Comparison of ENCODE assay signal across 25 mouse cellular contexts in the genomic region with DNA sequence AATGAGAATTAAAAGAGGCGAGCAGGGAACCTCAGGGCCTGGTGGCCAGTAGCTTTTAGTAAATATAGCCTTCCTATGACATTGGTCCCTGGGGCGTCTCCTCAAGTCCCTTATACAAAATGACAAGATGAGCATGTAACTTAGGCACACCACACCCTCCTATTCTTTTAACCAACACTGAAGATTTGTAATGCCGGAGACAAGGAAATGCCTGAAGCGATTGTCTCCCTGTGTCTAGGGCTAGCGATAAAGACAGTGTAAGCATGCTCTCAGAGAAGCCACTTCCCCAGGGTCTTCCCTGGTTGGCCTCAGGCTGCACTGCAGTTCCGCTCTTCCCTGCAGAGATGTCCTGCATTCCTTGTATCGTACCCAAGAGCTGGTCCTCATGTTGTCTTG. TPM values are rescaled to one million over a fixed set of nuclear protein-coding genes. Genes with fewer than 3 reads are reported as not detected.
DNase-seq lines count a peak whose midpoint lies in the region; ATAC-seq lines count a peak whose summit lies in the region.
"Had no signal": no experiment of that assay in that cellular context is flagged by ENCODE, and none has a peak within 500 bp of the region (broad histone marks: within the 10 kb centered on the region; RNA-seq: fewer than 3 reads in every experiment).

No protein-coding gene starts in this region.

- H3K4me3 ChIP-seq in heart, embryonic 13.5 days = no peak overlapping the region
- H3K4me3 ChIP-seq in kidney, embryonic 15.5 days (replicated peaks) = no peak overlapping the region
- no peak overlapping the region for H3K4me3 ChIP-seq in lung, embryonic 16.5 days (ENCODE audit: low read length)
- H3K4me3 ChIP-seq in stomach, embryonic 15.5 days (replicated peaks) = no peak overlapping the region
- no peak overlapping the region for H3K4me3 ChIP-seq in hindbrain, embryonic 13.5 days
- H3K4me3 ChIP-seq in midbrain, embryonic 10.5 days = no peak overlapping the region
- H3K4me3 ChIP-seq: embryonic facial prominence, embryonic 15.5 days; hindbrain, embryonic 12.5 days; liver, embryonic 12.5 days; midbrain, embryonic 12.5 days; neural tube, embryonic 12.5 days had no signal

- no peak overlapping the region for H3K9ac ChIP-seq in heart, embryonic 13.5 days
- no peak overlapping the region for H3K9ac ChIP-seq in kidney, embryonic 15.5 days
- H3K9ac ChIP-seq in lung, embryonic 16.5 days (ENCODE audit: low read length) = no peak overlapping the region
- no peak overlapping the region for H3K9ac ChIP-seq in stomach, embryonic 15.5 days
- no peak overlapping the region for H3K9ac ChIP-seq in hindbrain, embryonic 13.5 days
- H3K9ac ChIP-seq: embryonic facial prominence, embryonic 15.5 days; hindbrain, embryonic 12.5 days; liver, embryonic 12.5 days; midbrain, embryonic 12.5 days; neural tube, embryonic 12.5 days had no signal

- H3K27ac ChIP-seq in heart, embryonic 13.5 days (replicated peaks) = peak overlapping the region; percentile 55; the same call in 1 of the 2 replicates
- peak overlapping the region; percentile 70 for H3K27ac ChIP-seq in kidney, embryonic 15.5 days
- peak overlapping the region; percentile 92 for H3K27ac ChIP-seq in lung, embryonic 16.5 days (ENCODE audit: low read length)
- peak overlapping the region; percentile 22; the same call in 1 of the 2 replicates for H3K27ac ChIP-seq in stomach, embryonic 15.5 days
- H3K27ac ChIP-seq in hindbrain, embryonic 13.5 days = no peak overlapping the region
- no peak overlapping the region for H3K27ac ChIP-seq in midbrain, embryonic 10.5 days (replicated peaks)
- H3K27ac ChIP-seq: hindbrain, embryonic 12.5 days; liver, embryonic 12.5 days; macrophage; midbrain, embryonic 12.5 days; neural tube, embryonic 12.5 days had no signal

- no peak for ATAC-seq in heart, embryonic 13.5 days (ENCODE audit: extremely low read depth, insufficient number of reproducible peaks, low FRiP score, low TSS enrichment)
- no peak for ATAC-seq in kidney, embryonic 15.5 days (replicated peaks; ENCODE audit: low FRiP score)
- ATAC-seq in lung, embryonic 16.5 days (ENCODE audit: low read depth) = no peak
- no peak for ATAC-seq in stomach, embryonic 15.5 days (ENCODE audit: insufficient read depth, low FRiP score, low read depth)
- ATAC-seq in hindbrain, embryonic 13.5 days (ENCODE audit: low FRiP score) = no peak
- ATAC-seq: forebrain, embryonic 16.5 days; liver, embryonic 12.5 days had no signal

- intact Hi-C loops in heart, postnatal 25 days (cut with DNase I) = no loop called here

- 64% methylated on average over 7 of the region's 7 CpGs for WGBS in heart, embryonic 13.5 days
- WGBS in kidney, embryonic 15.5 days = 85% methylated on average over 7 of the region's 7 CpGs
- 77% methylated on average over 7 of the region's 7 CpGs for WGBS in lung, embryonic 16.5 days
- WGBS in stomach, embryonic 15.5 days = 84% methylated on average over 7 of the region's 7 CpGs
- 83% methylated on average over 7 of the region's 7 CpGs for WGBS in hindbrain, embryonic 13.5 days
- WGBS in midbrain, embryonic 10.5 days = 91% methylated on average over 7 of the region's 7 CpGs

- no peaks in the 10 kb centered on the region; the same call in 1 of the 2 replicates for H3K27me3 ChIP-seq in heart, embryonic 13.5 days (replicated peaks)
- no peaks in the 10 kb centered on the region for H3K27me3 ChIP-seq in kidney, embryonic 15.5 days
- no peaks in the 10 kb centered on the region for H3K27me3 ChIP-seq in lung, embryonic 16.5 days (ENCODE audit: control insufficient read depth, insufficient read depth, low read depth, low read length)
- H3K27me3 ChIP-seq in stomach, embryonic 15.5 days (replicated peaks) = no peaks in the 10 kb centered on the region
- no peaks in the 10 kb centered on the region for H3K27me3 ChIP-seq in hindbrain, embryonic 13.5 days
- no peaks in the 10 kb centered on the region for H3K27me3 ChIP-seq in midbrain, embryonic 10.5 days (ENCODE audit: low read depth, poor library complexity, severe bottlenecking)
- H3K27me3 ChIP-seq: embryonic facial prominence, embryonic 15.5 days; hindbrain, embryonic 12.5 days; liver, embryonic 12.5 days; midbrain, embryonic 12.5 days; neural tube, embryonic 12.5 days had no signal

- H3K36me3 ChIP-seq in heart, embryonic 13.5 days = no peaks in the 10 kb centered on the region
- H3K36me3 ChIP-seq in kidney, embryonic 15.5 days = peaks cover 13% of the 10 kb centered on the region; the same call in 1 of the 2 replicates
- 0 out of 2 replicates have a peak, but pooled peaks cover 2% of the 10 kb centered on the region for H3K36me3 ChIP-seq in lung, embryonic 16.5 days (ENCODE audit: control insufficient read depth, insufficient read depth, low read length)
- no peaks in the 10 kb centered on the region for H3K36me3 ChIP-seq in stomach, embryonic 15.5 days
- no peaks in the 10 kb centered on the region for H3K36me3 ChIP-seq in hindbrain, embryonic 13.5 days
- peaks cover 90% of the 10 kb centered on the region for H3K36me3 ChIP-seq in midbrain, embryonic 10.5 days
- H3K36me3 ChIP-seq: G1E; liver, embryonic 12.5 days; midbrain, embryonic 12.5 days had no signal

- H3K9me3 ChIP-seq in heart, embryonic 13.5 days = no peaks in the 10 kb centered on the region
- H3K9me3 ChIP-seq in kidney, embryonic 15.5 days (replicated peaks) = no peaks in the 10 kb centered on the region
- no peaks in the 10 kb centered on the region for H3K9me3 ChIP-seq in lung, embryonic 16.5 days (ENCODE audit: control insufficient read depth, low read length)
- no peaks in the 10 kb centered on the region for H3K9me3 ChIP-seq in stomach, embryonic 15.5 days
- H3K9me3 ChIP-seq in hindbrain, embryonic 13.5 days = no peaks in the 10 kb centered on the region
- no peaks in the 10 kb centered on the region for H3K9me3 ChIP-seq in midbrain, embryonic 10.5 days (replicated peaks)
- H3K9me3 ChIP-seq: embryonic facial prominence, embryonic 15.5 days; hindbrain, embryonic 12.5 days; liver, embryonic 12.5 days; midbrain, embryonic 12.5 days; neural tube, embryonic 12.5 days had no signal

- no peak for DNase-seq in heart, postnatal 25 days (ENCODE audit: low spot score)
- no peak for DNase-seq in kidney, postnatal 4 days
- no peak for DNase-seq in midbrain, embryonic 10.5 days (ENCODE audit: low spot score)
- DNase-seq: adrenal gland, postnatal 14 days; cerebellum, adult 18-20 months; cerebellum, postnatal 36 days; gastrocnemius, postnatal 25 days; kidney, adult 11 months; kidney, postnatal 10 days; left cerebral cortex, postnatal 4 days; thymus, adult 18-20 months; thymus, postnatal 4 days had no signal

- no peak overlapping the region for H3K4me2 ChIP-seq in heart, embryonic 13.5 days
- no peak overlapping the region for H3K4me2 ChIP-seq in kidney, embryonic 15.5 days
- no peak overlapping the region for H3K4me2 ChIP-seq in lung, embryonic 16.5 days (ENCODE audit: low read depth, low read length)
- no peak overlapping the region for H3K4me2 ChIP-seq in stomach, embryonic 15.5 days
- H3K4me2 ChIP-seq in hindbrain, embryonic 13.5 days = no peak overlapping the region
- H3K4me2 ChIP-seq: embryonic facial prominence, embryonic 15.5 days; hindbrain, embryonic 12.5 days; liver, embryonic 12.5 days; midbrain, embryonic 12.5 days; neural tube, embryonic 12.5 days had no signal

- peaks cover 50% of the 10 kb centered on the region for H3K4me1 ChIP-seq in heart, embryonic 13.5 days
- H3K4me1 ChIP-seq in kidney, embryonic 15.5 days = peaks cover 67% of the 10 kb centered on the region
- H3K4me1 ChIP-seq in lung, embryonic 16.5 days (replicated peaks; ENCODE audit: control insufficient read depth, insufficient read depth, low read length) = peaks cover 44% of the 10 kb centered on the region
- peaks cover 33% of the 10 kb centered on the region; the same call in 1 of the 2 replicates for H3K4me1 ChIP-seq in stomach, embryonic 15.5 days
- peaks cover 28% of the 10 kb centered on the region for H3K4me1 ChIP-seq in hindbrain, embryonic 13.5 days (replicated peaks)
- peaks cover 14% of the 10 kb centered on the region for H3K4me1 ChIP-seq in midbrain, embryonic 10.5 days
- H3K4me1 ChIP-seq: midbrain, embryonic 12.5 days had no signal

RNA-seq across cellular contexts. Expression of a gene that starts 17.8 kb away (rescaled TPM):
- 16.1 and 18.6 TPM in 2 replicates for polyA plus RNA-seq in heart, embryonic 13.5 days (2015; fragmentation: Nextera tagmentation; extraction: Ambion mirVana)
- 1 to 10 TPM; 2.9 to 3.9 TPM for total RNA-seq in heart, postnatal 25 days (2021)
- polyA plus RNA-seq in kidney, embryonic 15.5 days (2015; fragmentation: Nextera tagmentation; extraction: Ambion mirVana) = 60.0 and 68.1 TPM in 2 replicates
- polyA plus RNA-seq in lung, embryonic 16.5 days (2015; fragmentation: Nextera tagmentation; extraction: Ambion mirVana) = 49.6 and 54.2 TPM in 2 replicates
- 40.4 and 42.0 TPM in 2 replicates for polyA plus RNA-seq in stomach, embryonic 15.5 days (2015; fragmentation: Nextera tagmentation; extraction: Ambion mirVana)
- polyA plus RNA-seq in hindbrain, embryonic 13.5 days (2015; fragmentation: Nextera tagmentation; extraction: Ambion mirVana) = 53.8 and 76.0 TPM in 2 replicates
- polyA plus RNA-seq in midbrain, embryonic 10.5 days (2016; fragmentation: Nextera tagmentation; extraction: Ambion mirVana) = 72.3 and 80.1 TPM in 2 replicates
- polyA plus RNA-seq: G1E, macrophage had no signal

Comparison
In these comparisons a context has a peak if more than half of its experiments do, and no peak if none do; other contexts are left out.
1. H3K27ac ChIP-seq: peak in heart, embryonic 13.5 days (single experiment), kidney, embryonic 15.5 days (single experiment), lung, embryonic 16.5 days (single experiment) and stomach, embryonic 15.5 days (single experiment); none in hindbrain, embryonic 13.5 days (single experiment) and midbrain, embryonic 10.5 days (single experiment).